Mouse (Mus musculus) lung, postnatal 0 days (tissue): Measurements from ENCODE around the gene 6430550D23Rik. TPM values are rescaled to one million over a fixed set of nuclear protein-coding genes. Genes with fewer than 3 reads are reported as not detected.

Experiments
- ATAC-seq: fragments of 200-750 bp; cut with Nextera tagmentation; 2 replicates; pipeline ENCODE4 v1.8.0; 2017; ENCODE audit warnings: moderate library complexity
- DNase-seq: peaks from one replicate; pipeline ENCODE4 v3.0.0-alpha.2; 2016; ENCODE audit warnings: low spot score
- H3K27ac ChIP-seq: fragments of 300-500 bp; sonication (generic); 2 replicates; pipeline ENCODE4 v1.5.1; 2014; ENCODE audit warnings: antibody characterized with exemption, mild to moderate bottlenecking, low read length, mixed read lengths
- H3K27me3 ChIP-seq: fragments of 300-500 bp; sonication (generic); replicated peaks from 2 replicates; pipeline ENCODE4 v1.6.1; 2014; ENCODE audit warnings: low read length, mixed read lengths; ENCODE audit not compliant: insufficient read depth
- H3K36me3 ChIP-seq: fragments of 300-500 bp; sonication (generic); 2 replicates; pipeline ENCODE4 v1.6.1; 2014; ENCODE audit warnings: low read length, mixed read lengths; ENCODE audit not compliant: insufficient read depth
- H3K4me1 ChIP-seq: fragments of 300-500 bp; sonication (generic); 2 replicates; pipeline ENCODE4 v1.6.1; 2014; ENCODE audit warnings: antibody characterized with exemption, low read depth, low read length, mixed read lengths; ENCODE audit not compliant: insufficient read depth
- H3K4me2 ChIP-seq: fragments of 300-500 bp; sonication (generic); replicated peaks from 2 replicates; pipeline ENCODE4 v1.6.1; 2014; ENCODE audit warnings: low read depth, mild to moderate bottlenecking, low read length, moderate library complexity, mixed read lengths
- H3K4me3 ChIP-seq: fragments of 300-500 bp; sonication (generic); 2 replicates; pipeline ENCODE4 v1.5.1; 2014; ENCODE audit warnings: low read depth, low read length
- H3K9ac ChIP-seq: fragments of 300-500 bp; sonication (generic); replicated peaks from 2 replicates; pipeline ENCODE4 v1.6.1; 2014; ENCODE audit warnings: low read depth, mild to moderate bottlenecking
- H3K9me3 ChIP-seq: fragments of 300-500 bp; sonication (generic); 2 replicates; pipeline ENCODE4 v1.6.1; 2016; ENCODE audit warnings: low read length, mixed read lengths
- CTCF ChIP-seq: IDR thresholded peaks from 2 replicates; pipeline ENCODE4 v1.5.1; 2016; ENCODE audit warnings: antibody characterized with exemption, mild to moderate bottlenecking
- EP300 ChIP-seq: IDR thresholded peaks from 2 replicates; pipeline ENCODE4 v1.6.1; 2016; ENCODE audit warnings: antibody characterized with exemption, mild to moderate bottlenecking, control low read depth
- WGBS: fragments of 180-500 bp; shearing (Covaris S2); extraction: QIAGEN DNeasy Blood & Tissue Kit; methylation state at CpG from one replicate; pipeline ENCODE4 v1.1.7; 2014; 5-methylcytosine and 5-hydroxymethylcytosine counted together
- polyA plus RNA-seq: library from polyadenylated mRNA; unstranded; fragments of >200 nt; fragmentation: Nextera tagmentation; extraction: Ambion mirVana; gene quantifications from 2 replicates; pipeline ENCODE4 v1.2.1, GENCODE M21; 2015

Gene 6430550D23Rik
- polyA plus RNA-seq, 1 experiment from 2014 or later, result 1.1 TPM

DNA sequence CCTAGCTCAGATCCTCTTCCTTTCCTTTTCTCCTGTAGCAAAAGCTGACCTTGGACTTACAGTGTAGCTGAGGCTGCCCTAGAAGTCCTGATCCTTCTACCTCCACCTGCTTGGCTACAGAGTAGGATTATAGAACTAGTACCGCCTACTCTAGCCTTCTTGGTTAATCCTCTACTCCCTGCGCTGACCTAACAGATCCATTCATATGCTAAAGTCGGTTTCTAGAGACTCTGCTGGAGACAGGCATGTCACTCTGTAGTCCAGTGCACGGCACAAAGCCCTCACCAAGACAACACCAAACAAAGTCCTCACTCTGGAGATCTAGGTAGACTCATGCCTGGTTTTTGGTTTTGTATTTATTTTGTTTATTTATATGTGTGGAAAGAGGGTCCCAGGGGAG lies 61.3 kb downstream of the 6430550D23Rik start:
- DNase-seq (no peak), ATAC-seq (no peak; the same call in 1 of the 2 replicates)
- H3K36me3 ChIP-seq, result no peaks in the 10 kb centered on the region
- H3K4me3 ChIP-seq, result no peak overlapping the region
- no peak overlapping the region for H3K27ac ChIP-seq
- no peaks in the 10 kb centered on the region for H3K9me3 ChIP-seq
- no peak overlapping the region for H3K9ac ChIP-seq
- 36% methylated on average over 4 of the region's 4 CpGs for WGBS
- H3K4me1 ChIP-seq, result peaks cover 3% of the 10 kb centered on the region; the same call in 1 of the 2 replicates
- no peak overlapping the region for H3K4me2 ChIP-seq
- TF ChIP-seq CTCF (no peak), EP300 (no peak)
- no peaks in the 10 kb centered on the region for H3K27me3 ChIP-seq

DNA sequence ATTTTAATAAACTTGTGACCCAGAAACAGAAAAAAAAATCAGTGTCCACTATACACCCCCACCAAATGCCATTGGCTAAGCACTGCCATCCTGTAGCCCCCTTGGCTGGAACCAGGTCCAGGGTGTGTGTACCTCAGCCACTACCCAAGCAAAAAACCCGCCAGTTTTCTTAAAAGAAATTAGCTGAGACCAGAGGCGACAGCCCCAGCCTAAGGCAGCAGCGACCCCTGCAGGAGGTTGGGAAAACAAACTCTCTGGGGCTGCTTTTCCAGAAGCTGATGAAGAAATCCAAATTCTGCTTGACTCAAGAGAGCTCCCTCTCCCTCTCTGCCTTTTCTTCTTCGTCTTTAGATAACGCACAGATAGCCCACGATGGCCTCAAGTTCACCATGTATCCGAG lies 61.7 kb downstream of the 6430550D23Rik start:
- Histone ChIP-seq H3K36me3 (no peaks in the 10 kb centered on the region), H3K27me3 (no peaks in the 10 kb centered on the region), H3K4me3 (no peak overlapping the region), H3K27ac (no peak overlapping the region), H3K4me2 (no peak overlapping the region), H3K9me3 (no peaks in the 10 kb centered on the region), H3K4me1 (peaks cover 3% of the 10 kb centered on the region; the same call in 1 of the 2 replicates), H3K9ac (no peak overlapping the region)
- WGBS, result 3% methylated on average over 7 of the region's 7 CpGs
- DNase-seq (peak; percentile 87), ATAC-seq (peak; percentile 12; the same call in 1 of the 2 replicates)
- peak; percentile 89 for TF ChIP-seq CTCF
- no peak for TF ChIP-seq EP300

DNA sequence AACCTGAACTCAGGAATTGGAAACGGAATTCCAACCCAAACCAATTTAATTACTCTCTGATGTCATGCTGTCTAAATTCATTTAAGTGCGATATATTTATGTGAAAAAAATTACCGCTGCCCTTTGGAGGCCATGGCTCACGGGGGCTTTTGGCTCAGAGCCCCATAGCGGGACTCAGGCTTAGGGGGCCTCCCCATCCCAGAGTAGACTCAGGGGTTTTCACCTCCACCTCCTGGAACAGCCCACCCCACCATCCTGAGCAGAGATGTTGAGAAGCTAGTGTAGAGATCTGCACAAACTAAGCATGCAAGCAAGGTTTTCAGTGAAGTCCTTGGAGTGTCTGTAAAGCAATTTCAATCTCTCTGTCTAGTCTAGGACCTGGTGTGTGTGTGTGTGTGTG lies 62.2 kb downstream of the 6430550D23Rik start:
- no peak for DNase-seq
- Histone ChIP-seq H3K9ac (no peak overlapping the region), H3K4me3 (no peak overlapping the region), H3K9me3 (no peaks in the 10 kb centered on the region), H3K27me3 (no peaks in the 10 kb centered on the region), H3K27ac (no peak overlapping the region), H3K36me3 (no peaks in the 10 kb centered on the region), H3K4me1 (peaks cover 3% of the 10 kb centered on the region; the same call in 1 of the 2 replicates), H3K4me2 (no peak overlapping the region)
- ATAC-seq, result no peak
- TF ChIP-seq CTCF (no peak), EP300 (no peak)
- 54% methylated on average over 5 of the region's 5 CpGs for WGBS

DNA sequence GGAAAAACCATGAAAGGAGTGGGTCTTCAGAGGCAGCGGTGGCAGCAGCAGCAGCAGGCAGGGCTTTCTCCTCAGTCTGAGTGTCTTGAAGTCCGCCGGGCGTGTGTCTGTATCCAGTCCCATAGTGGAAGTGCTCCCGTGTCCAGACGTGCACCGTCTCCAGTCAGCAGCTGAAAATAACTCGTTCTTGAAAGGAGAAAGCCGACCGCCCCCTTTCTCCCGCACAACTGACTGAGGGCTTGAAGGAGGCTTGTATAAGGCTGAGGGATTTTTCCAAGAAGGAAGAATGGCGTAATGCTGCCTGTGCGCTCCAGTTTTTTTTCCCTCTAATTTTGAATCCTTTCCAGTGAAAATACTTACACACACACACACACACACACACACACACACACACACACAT lies 62.7 kb downstream of the 6430550D23Rik start, which contains the start of gene Gdf5:
Gdf5 (minus strand) TSS at position 244 of the 400 bp plus-strand sequence.
- Histone ChIP-seq H3K4me2 (peak within 1 kb of the TSS; percentile 38), H3K9me3 (no peaks in the 10 kb centered on the region), H3K27ac (no peak within 1 kb of the TSS), H3K36me3 (no peaks in the 10 kb centered on the region), H3K4me1 (peaks cover 3% of the 10 kb centered on the region; the same call in 1 of the 2 replicates), H3K9ac (no peak within 1 kb of the TSS), H3K4me3 (no peak within 1 kb of the TSS), H3K27me3 (no peaks in the 10 kb centered on the region)
- peak; percentile 79 for DNase-seq
- TF ChIP-seq CTCF, result no peak
- TF ChIP-seq EP300, result no peak
- peak; percentile 62 for ATAC-seq
- 34% methylated on average over 13 of the region's 13 CpGs for WGBS

DNA sequence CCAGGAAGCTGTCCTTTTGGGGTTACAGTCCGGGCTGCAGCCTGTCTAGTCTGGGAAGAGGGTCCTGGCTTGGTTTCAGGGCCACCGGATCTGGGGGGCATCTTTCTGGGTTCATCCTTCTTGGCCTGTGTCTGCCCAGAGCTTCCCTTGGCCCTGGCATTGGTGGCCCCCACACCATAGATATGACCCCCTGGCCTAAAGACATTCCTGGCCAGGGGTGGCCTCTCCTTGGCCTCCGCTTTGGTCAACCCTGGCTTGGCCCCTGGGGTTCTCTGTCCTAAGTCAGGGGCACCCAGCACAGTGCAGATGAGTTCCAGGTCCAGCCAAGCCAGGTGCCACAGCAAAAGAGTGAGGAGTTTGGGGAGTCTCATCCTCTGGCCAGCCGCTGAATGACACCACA lies 63.1 kb downstream of the 6430550D23Rik start:
- no peak overlapping the region for H3K27ac ChIP-seq
- H3K27me3 ChIP-seq, result no peaks in the 10 kb centered on the region
- no peak overlapping the region for H3K9ac ChIP-seq
- no peaks in the 10 kb centered on the region for H3K36me3 ChIP-seq
- ATAC-seq, result no peak
- peaks cover 3% of the 10 kb centered on the region; the same call in 1 of the 2 replicates for H3K4me1 ChIP-seq
- no peak overlapping the region for H3K4me3 ChIP-seq
- no peak for DNase-seq
- H3K9me3 ChIP-seq, result no peaks in the 10 kb centered on the region
- 81% methylated on average over 4 of the region's 4 CpGs for WGBS
- H3K4me2 ChIP-seq, result peak overlapping the region; percentile 38
- TF ChIP-seq CTCF (no peak), EP300 (no peak)

DNA sequence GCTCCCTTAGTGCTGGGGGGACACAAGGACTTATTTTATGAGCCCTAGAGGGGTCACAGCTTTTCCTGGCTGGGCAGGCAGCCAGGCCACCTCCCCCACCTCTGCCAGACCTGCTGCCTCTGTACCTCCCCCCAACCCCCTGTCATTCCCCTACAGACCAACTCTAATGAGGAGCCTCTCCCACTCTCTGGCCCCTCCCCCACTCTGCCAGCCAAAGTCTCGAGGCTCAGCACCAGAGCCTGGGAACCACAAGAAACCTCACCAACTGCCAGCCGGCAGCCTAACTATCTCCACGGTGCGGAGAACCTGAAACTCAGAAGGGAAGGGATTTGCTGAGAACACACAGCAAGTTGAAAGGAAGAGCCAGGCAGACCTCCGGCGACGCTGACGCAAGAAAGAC lies 64.3 kb downstream of the 6430550D23Rik start:
- Histone ChIP-seq H3K36me3 (no peaks in the 10 kb centered on the region), H3K4me2 (no peak overlapping the region), H3K9ac (no peak overlapping the region), H3K27me3 (no peaks in the 10 kb centered on the region), H3K9me3 (no peaks in the 10 kb centered on the region), H3K4me1 (peaks cover 3% of the 10 kb centered on the region; the same call in 1 of the 2 replicates), H3K4me3 (no peak overlapping the region), H3K27ac (no peak overlapping the region)
- DNase-seq (no peak), ATAC-seq (no peak)
- TF ChIP-seq EP300 (no peak), CTCF (no peak)
- 18% methylated on average over 8 of the region's 8 CpGs for WGBS
